Comparison of ENCODE assay signal across 9 mouse cellular contexts in genomic region chr1:158266293-158267019, GRCm38 (mm10).
DNase-seq lines count a peak whose midpoint lies in the region; ATAC-seq and TF ChIP-seq lines count a peak whose summit lies in the region.
"Had no signal": no experiment of that assay in that cellular context is flagged by ENCODE, and none has a peak within 500 bp of the region (broad histone marks: within the 10 kb centered on the region; RNA-seq: fewer than 3 reads in every experiment).

No protein-coding gene starts in this region.

- H3K4me2 ChIP-seq in lung, embryonic 16.5 days (ENCODE audit: low read depth, low read length): no peak overlapping the region
- H3K4me2 ChIP-seq in embryonic facial prominence, embryonic 11.5 days (ENCODE audit: low read depth, low read length): no peak overlapping the region
- no peak overlapping the region for H3K4me2 ChIP-seq in hindbrain, embryonic 15.5 days

- no peaks in the 10 kb centered on the region for H3K36me3 ChIP-seq in lung, embryonic 16.5 days (ENCODE audit: control insufficient read depth, insufficient read depth, low read length)
- no peaks in the 10 kb centered on the region for H3K36me3 ChIP-seq in embryonic facial prominence, embryonic 11.5 days (replicated peaks; ENCODE audit: control insufficient read depth, insufficient read depth, low read depth, low read length)
- H3K36me3 ChIP-seq in hindbrain, embryonic 15.5 days: no peaks in the 10 kb centered on the region; the same call in 1 of the 2 replicates
- no peaks in the 10 kb centered on the region for H3K36me3 ChIP-seq in thymus, adult 2 months (ENCODE audit: control insufficient read depth, insufficient read depth, low read length)

- intact Hi-C loops in left cerebral cortex, postnatal 10 days (cut with DNase I): loop anchor here (2.0 to 10.0 kb wide), 2 partner anchors 388 to 522 kb away; no protein-coding TSS in a partner anchor

- H3K9ac ChIP-seq in lung, embryonic 16.5 days (ENCODE audit: low read length): no peak overlapping the region
- H3K9ac ChIP-seq in embryonic facial prominence, embryonic 11.5 days (replicated peaks; ENCODE audit: low read length): no peak overlapping the region
- H3K9ac ChIP-seq in hindbrain, embryonic 15.5 days: no peak overlapping the region

- H3K27me3 ChIP-seq in lung, embryonic 16.5 days (ENCODE audit: control insufficient read depth, insufficient read depth, low read depth, low read length): no peaks in the 10 kb centered on the region
- no peaks in the 10 kb centered on the region for H3K27me3 ChIP-seq in embryonic facial prominence, embryonic 11.5 days (ENCODE audit: control insufficient read depth, insufficient read depth, low read length)
- no peaks in the 10 kb centered on the region for H3K27me3 ChIP-seq in hindbrain, embryonic 15.5 days
- H3K27me3 ChIP-seq in thymus, adult 2 months (ENCODE audit: control insufficient read depth, insufficient read depth, low read length): no peaks in the 10 kb centered on the region
- H3K27me3 ChIP-seq: CH12.LX had no signal

- no peak for TF ChIP-seq POLR2A in lung, adult 2 months (IDR thresholded peaks at IDR 0.05; ENCODE audit: borderline replicate concordance, extremely low read depth, low read depth, low read length)
- TF ChIP-seq POLR2A in thymus, adult 2 months (IDR thresholded peaks at IDR 0.05; ENCODE audit: control insufficient read depth, extremely low read depth, insufficient read depth, low read length, poor library complexity): no peak

- H3K27ac ChIP-seq in lung, embryonic 16.5 days (ENCODE audit: low read length): no peak overlapping the region
- H3K27ac ChIP-seq in embryonic facial prominence, embryonic 11.5 days (replicated peaks; ENCODE audit: low read depth, low read length): no peak overlapping the region
- H3K27ac ChIP-seq in hindbrain, embryonic 15.5 days (replicated peaks): peak overlapping the region; percentile 50
- H3K27ac ChIP-seq in thymus, adult 2 months (ENCODE audit: control insufficient read depth, insufficient read depth, low read length): no peak overlapping the region

- DNase-seq in lung, adult 2 months: no peak
- peak; percentile 17 for DNase-seq in embryonic facial prominence, embryonic 11.5 days (ENCODE audit: low spot score)
- DNase-seq in spleen, adult 18-20 months: no peak
- no peak for DNase-seq in thymus, adult 2 months
- DNase-seq in ovary, postnatal 10 days (ENCODE audit: low spot score): no peak
- DNase-seq in left cerebral cortex, postnatal 10 days (ENCODE audit: extremely low spot score in 1 of 2, low spot score in 2 of 2): no peak

- no peaks in the 10 kb centered on the region for H3K4me1 ChIP-seq in lung, embryonic 16.5 days (replicated peaks; ENCODE audit: control insufficient read depth, insufficient read depth, low read length)
- no peaks in the 10 kb centered on the region for H3K4me1 ChIP-seq in lung, adult 2 months (ENCODE audit: control insufficient read depth, insufficient read depth, low read length)
- H3K4me1 ChIP-seq in embryonic facial prominence, embryonic 11.5 days (ENCODE audit: control insufficient read depth, insufficient read depth, low read length): no peaks in the 10 kb centered on the region
- peaks cover 12% of the 10 kb centered on the region for H3K4me1 ChIP-seq in hindbrain, embryonic 15.5 days (replicated peaks)
- H3K4me1 ChIP-seq in thymus, adult 2 months (replicated peaks; ENCODE audit: control insufficient read depth, insufficient read depth, low read length): no peaks in the 10 kb centered on the region

- no peak for TF ChIP-seq CTCF in lung, adult 2 months (IDR thresholded peaks at IDR 0.05; ENCODE audit: insufficient read depth, low read length)
- TF ChIP-seq CTCF in thymus, adult 2 months (IDR thresholded peaks at IDR 0.05; ENCODE audit: borderline replicate concordance, control insufficient read depth, extremely low read depth, insufficient read depth, low read length, poor library complexity): no peak

- no peaks in the 10 kb centered on the region for H3K9me3 ChIP-seq in lung, embryonic 16.5 days (ENCODE audit: control insufficient read depth, low read length)
- no peaks in the 10 kb centered on the region for H3K9me3 ChIP-seq in embryonic facial prominence, embryonic 11.5 days (replicated peaks; ENCODE audit: control insufficient read depth, low read length)
- no peaks in the 10 kb centered on the region for H3K9me3 ChIP-seq in hindbrain, embryonic 15.5 days

- H3K4me3 ChIP-seq in lung, embryonic 16.5 days (ENCODE audit: low read length): no peak overlapping the region
- no peak overlapping the region for H3K4me3 ChIP-seq in lung, adult 2 months (replicated peaks; ENCODE audit: extremely low read depth, low read depth, low read length)
- H3K4me3 ChIP-seq in embryonic facial prominence, embryonic 11.5 days (ENCODE audit: low read depth, low read length): no peak overlapping the region
- H3K4me3 ChIP-seq in hindbrain, embryonic 15.5 days: no peak overlapping the region
- H3K4me3 ChIP-seq in thymus, adult 2 months (ENCODE audit: control insufficient read depth, insufficient read depth, low read length): no peak overlapping the region

- ATAC-seq in lung, embryonic 16.5 days (ENCODE audit: low read depth): peak; percentile 7; the same call in 1 of the 2 replicates
- peak; percentile 77 for ATAC-seq in embryonic facial prominence, embryonic 11.5 days (replicated peaks; ENCODE audit: insufficient number of reproducible peaks, low FRiP score, low TSS enrichment, low read depth)
- ATAC-seq in hindbrain, embryonic 15.5 days (ENCODE audit: low FRiP score, low read depth): peak; percentile 61; the same call in 1 of the 2 replicates

- WGBS in lung, embryonic 16.5 days: 58% methylated on average over 3 of the region's 3 CpGs
- 73% methylated on average over 3 of the region's 3 CpGs for WGBS in lung, adult 2 months
- WGBS in embryonic facial prominence, embryonic 11.5 days: 48% methylated on average over 3 of the region's 3 CpGs
- WGBS in hindbrain, embryonic 15.5 days: 35% methylated on average over 3 of the region's 3 CpGs
- WGBS in thymus, adult 2 months: 88% methylated on average over 3 of the region's 3 CpGs

Comparison
In these comparisons a context has a peak if more than half of its experiments do, and no peak if none do; other contexts are left out.
1. ATAC-seq: peak in every context shown above with its lines; median percentile 77 in embryonic facial prominence, embryonic 11.5 days; 61 in hindbrain, embryonic 15.5 days; 7 in lung, embryonic 16.5 days.